Mouse (Mus musculus) intestine, postnatal 0 days (tissue): ENCODE results near the gene Uvrag. TPM values are rescaled to one million over a fixed set of nuclear protein-coding genes. Genes with fewer than 3 reads are reported as not detected.

Experiments
- ATAC-seq: fragments of 200-750 bp; cut with Nextera tagmentation; 2 replicates; pipeline ENCODE4 v1.8.0; 2017; ENCODE audit warnings: mild to moderate bottlenecking, moderate TSS enrichment, moderate library complexity
- H3K27ac ChIP-seq: fragments of 300-500 bp; sonication (generic); 2 replicates; pipeline ENCODE4 v1.5.1; 2014; ENCODE audit warnings: mild to moderate bottlenecking, low read depth, low read length, moderate library complexity
- H3K27me3 ChIP-seq: fragments of 300-500 bp; sonication (generic); replicated peaks from 2 replicates; pipeline ENCODE4 v1.6.1; 2014; ENCODE audit warnings: low read length, mixed read lengths; ENCODE audit not compliant: control insufficient read depth, insufficient read depth
- H3K36me3 ChIP-seq: fragments of 300-500 bp; sonication (generic); 2 replicates; pipeline ENCODE4 v1.6.1; 2014; ENCODE audit warnings: mild to moderate bottlenecking, moderate library complexity; ENCODE audit not compliant: control insufficient read depth, insufficient read depth
- H3K4me1 ChIP-seq: fragments of 300-500 bp; sonication (generic); replicated peaks from 2 replicates; pipeline ENCODE4 v1.6.1; 2014; ENCODE audit warnings: antibody characterized with exemption, low read length, mixed read lengths; ENCODE audit not compliant: control insufficient read depth, insufficient read depth
- H3K4me2 ChIP-seq: fragments of 300-500 bp; sonication (generic); replicated peaks from 2 replicates; pipeline ENCODE4 v1.6.1; 2014; ENCODE audit warnings: low read depth, mild to moderate bottlenecking, moderate library complexity
- H3K4me3 ChIP-seq: fragments of 300-500 bp; sonication (generic); 2 replicates; pipeline ENCODE4 v1.5.1; 2014; ENCODE audit warnings: low read depth, low read length
- H3K9ac ChIP-seq: fragments of 300-500 bp; sonication (generic); 2 replicates; pipeline ENCODE4 v1.6.1; 2014; ENCODE audit warnings: mild to moderate bottlenecking, low read depth, low read length
- H3K9me3 ChIP-seq: fragments of 300-500 bp; sonication (generic); 2 replicates; pipeline ENCODE4 v1.6.1; 2016; ENCODE audit warnings: mixed run types; ENCODE audit not compliant: control insufficient read depth
- CTCF ChIP-seq: sonication (generic); IDR thresholded peaks from 2 replicates; pipeline ENCODE4 v1.5.1; 2016; ENCODE audit warnings: low read depth, mild to moderate bottlenecking, control low read depth, antibody characterized with exemption, moderate library complexity
- WGBS: fragments of 180-500 bp; shearing (Covaris S2); extraction: QIAGEN DNeasy Blood & Tissue Kit; methylation state at CpG from one replicate; pipeline ENCODE4 v1.1.7; 2014; 5-methylcytosine and 5-hydroxymethylcytosine counted together
- polyA plus RNA-seq: library from polyadenylated mRNA; unstranded; fragments of >200 nt; fragmentation: Nextera tagmentation; extraction: Ambion mirVana; gene quantifications from 2 replicates; pipeline ENCODE4 v1.2.1, GENCODE M21; 2015

Gene Uvrag
- polyA plus RNA-seq, 1 experiment from 2014 or later: 12.0 TPM

DNA sequence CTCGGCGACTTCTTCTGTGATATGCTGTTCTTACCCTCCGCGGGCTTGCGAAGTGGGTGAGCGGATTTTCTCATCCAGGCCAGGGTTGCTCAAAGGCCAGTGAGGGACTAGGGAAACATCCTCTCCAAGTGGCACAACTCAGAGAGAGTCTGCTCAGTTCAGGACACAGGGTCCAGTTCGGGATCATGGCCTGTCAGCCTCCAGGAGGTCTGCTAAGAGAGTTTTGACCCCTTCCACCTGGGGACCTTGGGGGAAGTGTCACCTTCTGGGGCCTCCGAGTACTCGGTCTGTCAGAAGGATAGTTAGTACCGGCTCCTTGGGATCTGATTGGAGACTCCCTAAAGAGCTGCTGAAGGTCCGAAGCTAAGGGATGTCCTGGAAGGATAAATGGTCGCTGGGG lies 301.6 kb downstream of the Uvrag start:
- 12% methylated on average over 12 of the region's 12 CpGs for WGBS
- H3K36me3 ChIP-seq: no peaks in the 10 kb centered on the region
- no peak overlapping the region for H3K27ac ChIP-seq
- H3K27me3 ChIP-seq: peaks cover 43% of the 10 kb centered on the region
- peak overlapping the region; percentile 87 for H3K4me2 ChIP-seq
- peaks cover 34% of the 10 kb centered on the region for H3K4me1 ChIP-seq
- no peak for TF ChIP-seq CTCF
- ATAC-seq: no peak
- H3K9ac ChIP-seq: no peak overlapping the region
- H3K9me3 ChIP-seq: no peaks in the 10 kb centered on the region
- peak overlapping the region; percentile 38 for H3K4me3 ChIP-seq

DNA sequence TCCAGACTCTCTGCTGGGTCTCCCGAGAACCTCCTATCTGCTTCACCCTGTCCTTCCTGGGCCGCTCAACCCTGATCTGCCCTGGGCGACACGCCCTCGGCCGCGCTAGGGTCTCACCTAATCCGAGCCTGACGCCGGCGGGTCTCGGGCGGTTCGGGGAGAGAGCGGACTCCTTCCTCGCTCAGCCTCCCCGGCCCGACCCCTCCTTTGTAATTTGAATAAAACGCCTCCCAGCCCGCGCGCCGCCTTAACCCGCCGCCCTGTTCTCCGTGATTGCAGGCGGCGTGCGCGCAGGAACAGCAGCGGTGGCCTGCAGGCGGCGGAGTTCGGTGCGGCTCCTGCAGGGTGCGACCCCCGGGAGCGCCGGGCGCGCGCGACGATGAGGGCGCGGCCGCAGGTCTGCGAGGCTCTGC lies 302.2 kb downstream of the Uvrag start:
- H3K4me1 ChIP-seq: peaks cover 34% of the 10 kb centered on the region

DNA sequence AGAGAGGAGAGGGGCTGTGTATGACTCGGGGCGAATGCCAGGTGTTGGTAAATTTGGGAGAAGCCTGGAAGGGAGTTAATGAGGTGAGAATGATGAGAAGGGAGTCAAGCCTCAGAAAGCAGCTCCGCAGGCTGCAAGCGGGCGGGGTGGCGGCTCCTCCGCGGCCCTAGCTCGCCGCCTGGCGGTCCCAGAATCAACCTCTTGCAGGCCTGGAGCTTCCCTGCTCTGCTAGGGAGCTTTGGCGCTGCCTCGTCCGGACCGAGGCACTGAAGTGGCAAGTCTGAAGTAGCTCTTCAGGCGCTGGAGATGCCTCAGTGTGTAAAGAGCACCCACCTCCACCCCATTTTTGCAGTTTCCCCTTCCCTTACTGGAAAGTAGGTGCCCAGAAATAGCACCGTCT lies 303.0 kb downstream of the Uvrag start:
- Histone ChIP-seq H3K4me1 (peaks cover 29% of the 10 kb centered on the region), H3K27ac (no peak overlapping the region), H3K9ac (no peak overlapping the region), H3K4me2 (peak overlapping the region; percentile 87), H3K36me3 (no peaks in the 10 kb centered on the region), H3K9me3 (no peaks in the 10 kb centered on the region), H3K4me3 (no peak overlapping the region; the same call in 1 of the 2 replicates), H3K27me3 (peaks cover 53% of the 10 kb centered on the region)
- TF ChIP-seq CTCF: peak; percentile 92
- peak; percentile 59; the same call in 1 of the 2 replicates for ATAC-seq
- under 1% methylated on average over 17 of the region's 17 CpGs for WGBS

More for the DNA sequence above, 302.2 kb downstream of the Uvrag start:
- under 1% methylated on average over 48 of the region's 48 CpGs for WGBS
- TF ChIP-seq CTCF: peak; percentile 74
- H3K27me3 ChIP-seq: peaks cover 48% of the 10 kb centered on the region
- ATAC-seq: no peak
- no peak overlapping the region for H3K9ac ChIP-seq
- H3K27ac ChIP-seq: no peak overlapping the region
- H3K4me3 ChIP-seq: peak overlapping the region; percentile 38
- no peaks in the 10 kb centered on the region for H3K9me3 ChIP-seq
- no peaks in the 10 kb centered on the region for H3K36me3 ChIP-seq
- H3K4me2 ChIP-seq: peak overlapping the region; percentile 87

DNA sequence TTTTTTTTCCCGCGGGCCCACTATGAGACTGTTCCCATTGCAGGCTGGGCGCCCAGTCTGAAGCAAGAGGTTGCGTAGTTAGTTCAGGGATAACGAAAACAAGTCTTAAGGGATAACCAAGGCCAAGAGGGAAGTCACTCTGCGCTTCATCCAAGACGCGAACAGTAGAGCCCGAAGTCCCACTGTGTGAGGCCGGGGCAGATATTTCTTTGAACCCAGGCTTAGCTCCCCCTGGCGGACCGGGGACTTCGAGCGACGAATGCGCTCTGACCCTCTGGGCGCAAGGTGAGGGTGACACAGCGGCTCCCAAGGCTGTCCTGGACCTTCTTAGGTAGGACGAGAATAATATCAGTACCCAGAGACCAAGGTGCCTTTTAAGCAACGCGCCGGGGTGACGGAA lies 304.3 kb downstream of the Uvrag start:
- 3% methylated on average over 23 of the region's 23 CpGs for WGBS
- H3K4me1 ChIP-seq: peaks cover 21% of the 10 kb centered on the region
- H3K9ac ChIP-seq: no peak overlapping the region
- H3K4me2 ChIP-seq: peak overlapping the region; percentile 93
- no peak for ATAC-seq
- H3K27ac ChIP-seq: no peak overlapping the region
- H3K36me3 ChIP-seq: no peaks in the 10 kb centered on the region
- peak overlapping the region; percentile 52 for H3K4me3 ChIP-seq
- no peaks in the 10 kb centered on the region for H3K9me3 ChIP-seq
- peaks cover 60% of the 10 kb centered on the region for H3K27me3 ChIP-seq
- peak; percentile 79 for TF ChIP-seq CTCF

DNA sequence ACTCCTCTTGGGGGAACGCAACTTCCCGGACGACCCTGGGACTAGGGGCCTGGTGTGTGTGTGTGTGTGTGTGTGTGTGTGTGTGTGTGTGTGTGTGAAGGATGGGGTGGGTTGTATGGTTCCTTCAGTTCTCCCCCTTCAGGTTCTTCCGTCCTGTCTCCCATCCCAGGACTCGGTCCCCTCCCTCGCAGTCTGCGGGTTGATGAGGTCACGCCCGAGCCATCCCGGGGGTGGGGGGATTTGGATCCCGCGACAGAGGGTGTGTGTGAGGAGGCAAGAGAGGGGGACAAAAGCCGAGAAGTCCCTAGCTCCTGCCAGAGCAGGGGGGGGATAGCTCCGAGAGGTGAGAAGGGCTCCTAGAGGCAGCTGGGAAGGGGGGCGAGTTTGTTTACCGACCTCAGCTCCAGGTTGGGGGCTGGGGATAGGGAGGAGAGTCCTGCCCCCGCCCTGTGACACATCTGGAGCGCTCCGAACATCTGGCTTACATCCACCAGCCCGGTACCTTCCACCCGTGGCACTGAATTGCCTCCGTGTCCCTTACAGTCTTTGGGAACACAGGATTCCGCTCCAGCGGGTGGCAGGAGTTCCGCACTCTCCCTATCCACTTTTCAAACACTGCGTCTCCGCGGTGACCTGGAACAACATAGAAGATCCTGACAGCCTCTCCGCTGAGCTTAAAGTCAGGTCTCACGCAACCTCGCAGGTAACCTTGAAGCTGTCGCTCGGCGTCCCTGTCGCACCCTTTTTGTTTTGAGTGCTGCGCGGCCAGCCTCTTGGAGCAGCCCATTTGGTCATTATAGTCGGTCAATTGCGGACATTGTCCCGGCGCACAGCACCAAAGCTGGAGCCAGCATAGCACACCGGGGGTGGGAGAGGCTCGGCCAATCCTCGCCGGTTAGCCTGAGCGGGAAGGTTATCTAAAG lies 305.2 kb downstream of the Uvrag start:
- peak overlapping the region; percentile 93 for H3K4me2 ChIP-seq
- no peak overlapping the region for H3K27ac ChIP-seq
- peaks cover 60% of the 10 kb centered on the region for H3K27me3 ChIP-seq
- H3K4me3 ChIP-seq: peak overlapping the region; percentile 52
- no peak for ATAC-seq
- peaks cover 21% of the 10 kb centered on the region for H3K4me1 ChIP-seq
- TF ChIP-seq CTCF: no peak
- peak overlapping the region; percentile 34; the same call in 1 of the 2 replicates for H3K9ac ChIP-seq
- H3K9me3 ChIP-seq: no peaks in the 10 kb centered on the region
- no peaks in the 10 kb centered on the region for H3K36me3 ChIP-seq
- WGBS: under 1% methylated on average over 45 of the region's 46 CpGs

Other genes with a start within 250 kb of the Uvrag start
- 1,614 and 1,691 TPM in 2 replicates for gene Dgat2, start 41.6 kb upstream of the Uvrag start, polyA plus RNA-seq
- gene Mogat2, start 97.5 kb upstream of the Uvrag start, polyA plus RNA-seq: 362 and 402 TPM in 2 replicates
- 3.7 and 4.1 TPM in 2 replicates for gene Map6, start 126.3 kb upstream of the Uvrag start, polyA plus RNA-seq
- gene Serpinh1, start 212.1 kb upstream of the Uvrag start, polyA plus RNA-seq: 199 and 204 TPM in 2 replicates
- gene Gdpd5, start 240.3 kb upstream of the Uvrag start, polyA plus RNA-seq: 15.7 and 16.9 TPM in 2 replicates